Mouse (Mus musculus) lung, postnatal 36 days (tissue): ENCODE data around the gene Dynlt1a.
"Not testable (repeated sequence)": the region's sequence is repeated elsewhere in the genome, so short reads cannot be mapped to it uniquely, and the experiment has no call there.

Source experiments
- DNase-seq: peaks from one replicate; pipeline ENCODE4 v3.0.0; 2022; ENCODE audit warnings: mixed read lengths

The Dynlt1a gene

DNA sequence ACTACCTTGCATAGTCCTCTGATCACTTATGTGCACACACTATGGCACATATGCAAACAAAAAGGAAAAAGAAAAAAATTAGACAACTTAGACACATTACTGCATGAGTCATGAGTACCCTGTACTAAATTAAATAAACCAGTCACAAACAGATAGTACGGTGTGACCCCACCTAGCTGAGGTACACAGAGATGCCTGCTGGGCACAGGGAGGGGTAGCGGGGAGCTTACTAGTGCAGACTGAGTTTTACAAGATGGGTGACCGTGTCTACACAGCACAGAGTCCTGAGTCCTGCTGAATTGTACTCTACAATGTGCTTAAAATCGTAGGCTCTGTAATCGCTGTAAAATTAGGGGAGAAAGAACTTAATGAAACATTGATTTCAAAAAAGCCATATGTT lies 31.1 kb downstream of the Dynlt1a start:
- DNase-seq: not testable (repeated sequence)

DNA sequence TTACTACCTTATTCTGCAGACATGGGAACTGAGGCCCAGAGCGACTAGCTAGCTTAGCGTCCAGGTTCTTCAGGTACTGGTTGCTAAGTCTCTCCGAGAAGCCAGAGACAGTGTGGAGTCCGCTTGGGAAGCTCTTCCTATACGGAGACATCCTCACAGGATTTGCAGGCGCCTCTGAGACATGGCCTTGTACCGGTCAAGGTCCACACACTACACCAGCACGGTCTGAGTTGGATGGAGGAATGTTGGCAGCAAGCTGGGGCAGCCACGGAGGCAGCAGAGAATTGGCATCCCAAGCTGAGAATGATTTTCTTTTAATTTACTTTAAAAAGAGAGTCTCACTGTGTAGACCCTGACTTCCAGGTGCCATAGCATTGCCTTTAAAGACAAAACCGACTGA lies 34.2 kb downstream of the Dynlt1a start:
- not testable (repeated sequence) for DNase-seq

DNA sequence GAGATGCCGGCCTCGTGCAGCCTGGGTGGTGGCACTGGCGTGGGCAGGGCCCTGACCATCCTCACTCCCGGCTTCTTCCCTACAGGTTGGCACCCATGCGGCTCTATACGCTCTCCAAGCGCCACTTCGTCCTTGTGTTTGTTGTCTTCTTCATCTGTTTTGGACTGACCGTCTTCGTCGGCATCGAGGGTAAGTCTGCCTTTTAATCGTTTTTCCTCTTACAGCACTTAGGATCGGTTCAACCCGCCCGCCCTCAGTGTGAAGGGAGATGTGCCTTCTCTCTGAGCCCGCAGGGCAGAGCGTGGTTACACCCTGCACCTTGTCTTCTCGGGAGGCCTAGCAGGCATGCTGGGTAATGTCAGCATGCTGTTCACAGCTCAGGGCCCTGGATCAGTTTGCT lies 36.8 kb downstream of the Dynlt1a start:
- DNase-seq: not testable (repeated sequence)

DNA sequence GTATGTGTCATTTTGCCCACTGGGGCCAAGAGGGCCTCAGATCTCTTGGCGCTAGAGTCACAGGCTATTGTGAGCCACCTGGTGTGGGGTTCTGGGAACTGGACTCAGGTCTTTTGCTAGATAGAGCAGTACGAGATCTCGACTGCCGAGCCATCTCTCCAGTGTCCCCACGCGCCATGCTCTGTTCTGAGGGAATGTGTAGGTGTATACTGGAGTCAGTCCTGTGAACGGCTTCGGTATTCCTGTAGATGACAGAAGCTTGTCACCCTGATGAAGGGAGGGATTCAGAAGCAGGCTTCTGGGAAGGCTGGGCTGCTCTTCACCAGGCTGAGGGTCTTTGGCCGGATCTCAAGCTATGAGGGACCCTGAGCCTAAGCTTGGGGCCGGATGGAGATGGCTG lies 37.5 kb downstream of the Dynlt1a start:
- not testable (repeated sequence) for DNase-seq

DNA sequence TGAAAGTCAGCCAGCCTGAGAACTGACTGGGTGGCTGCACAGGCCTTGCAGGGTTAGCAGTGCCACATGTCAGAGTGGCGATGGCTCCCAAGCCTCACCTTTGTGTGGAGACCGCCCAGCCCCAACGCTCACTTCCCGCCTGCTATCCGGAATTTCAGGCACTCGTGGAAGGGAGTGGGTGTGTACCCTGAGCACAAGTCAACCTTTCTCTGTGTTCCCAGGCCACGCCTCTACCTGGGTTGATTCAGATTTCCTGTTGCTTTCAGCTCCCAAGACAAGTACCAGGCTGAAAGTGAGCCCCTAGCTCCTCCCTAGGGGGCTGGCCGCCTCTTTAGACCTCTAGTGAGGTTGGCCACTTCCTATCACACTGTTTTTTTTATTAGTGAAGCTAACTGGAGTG lies 38.1 kb downstream of the Dynlt1a start:
- DNase-seq: peak; percentile 63

DNA sequence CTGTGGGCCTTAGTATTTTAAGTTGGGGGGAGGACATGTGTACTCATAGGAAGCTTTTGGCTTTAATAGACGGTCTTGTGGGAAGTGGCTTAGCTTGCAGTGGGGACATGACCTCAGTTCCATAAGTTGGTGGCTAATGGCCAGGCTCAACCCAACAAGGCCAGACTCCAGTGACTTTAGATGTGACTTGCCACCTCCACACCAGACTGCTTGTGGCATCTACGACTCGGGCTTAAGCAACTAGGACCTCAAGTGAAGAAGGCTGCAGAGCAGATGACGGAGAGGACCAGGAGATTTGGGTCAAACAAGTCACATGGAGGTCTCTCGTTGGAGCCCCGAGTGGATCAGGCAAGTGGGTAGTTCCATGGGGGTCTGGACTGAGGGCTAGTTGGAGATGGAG lies 42.6 kb downstream of the Dynlt1a start:
- not testable (repeated sequence) for DNase-seq

DNA sequence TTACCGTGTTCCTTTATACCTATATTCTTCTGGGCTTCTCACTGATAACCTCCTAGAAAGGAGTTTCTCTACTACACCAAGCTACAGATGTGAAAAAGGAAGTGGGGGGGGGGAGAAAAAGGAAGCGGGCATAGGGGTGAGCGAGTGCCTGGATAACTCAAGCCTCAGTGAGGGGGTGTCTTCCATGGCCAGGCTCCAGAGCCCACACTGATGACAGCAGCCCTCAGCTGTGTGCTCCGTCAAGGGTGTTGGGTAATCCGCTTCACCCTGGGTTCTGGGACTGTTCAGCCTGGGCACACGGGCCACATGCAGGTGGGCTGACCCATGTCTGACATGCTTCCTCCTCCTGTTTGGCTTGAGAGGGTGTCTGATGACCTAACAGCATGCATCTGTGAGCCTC lies 45.3 kb downstream of the Dynlt1a start:
- DNase-seq: peak; percentile 21

DNA sequence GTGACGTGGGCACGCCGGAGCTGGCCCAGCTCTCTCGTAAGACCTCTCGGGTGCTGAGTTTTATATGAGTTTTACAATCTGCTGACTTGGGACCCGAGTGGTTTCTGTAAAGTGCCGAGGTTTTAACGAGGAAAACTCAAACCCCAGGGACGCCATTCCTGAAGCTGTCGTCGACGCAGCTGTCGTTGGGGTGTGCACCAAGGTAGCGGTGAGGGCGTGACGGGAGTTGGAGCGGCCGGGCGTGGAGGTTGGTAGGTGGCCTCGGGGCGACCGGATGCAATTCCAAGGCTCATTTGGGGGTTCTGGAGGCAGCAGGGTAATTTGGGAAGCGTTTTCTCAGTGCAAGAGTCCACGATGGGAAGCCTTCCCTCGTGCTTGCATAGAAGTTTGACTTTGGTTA lies 46.5 kb downstream of the Dynlt1a start:
- DNase-seq: not testable (repeated sequence)

DNA sequence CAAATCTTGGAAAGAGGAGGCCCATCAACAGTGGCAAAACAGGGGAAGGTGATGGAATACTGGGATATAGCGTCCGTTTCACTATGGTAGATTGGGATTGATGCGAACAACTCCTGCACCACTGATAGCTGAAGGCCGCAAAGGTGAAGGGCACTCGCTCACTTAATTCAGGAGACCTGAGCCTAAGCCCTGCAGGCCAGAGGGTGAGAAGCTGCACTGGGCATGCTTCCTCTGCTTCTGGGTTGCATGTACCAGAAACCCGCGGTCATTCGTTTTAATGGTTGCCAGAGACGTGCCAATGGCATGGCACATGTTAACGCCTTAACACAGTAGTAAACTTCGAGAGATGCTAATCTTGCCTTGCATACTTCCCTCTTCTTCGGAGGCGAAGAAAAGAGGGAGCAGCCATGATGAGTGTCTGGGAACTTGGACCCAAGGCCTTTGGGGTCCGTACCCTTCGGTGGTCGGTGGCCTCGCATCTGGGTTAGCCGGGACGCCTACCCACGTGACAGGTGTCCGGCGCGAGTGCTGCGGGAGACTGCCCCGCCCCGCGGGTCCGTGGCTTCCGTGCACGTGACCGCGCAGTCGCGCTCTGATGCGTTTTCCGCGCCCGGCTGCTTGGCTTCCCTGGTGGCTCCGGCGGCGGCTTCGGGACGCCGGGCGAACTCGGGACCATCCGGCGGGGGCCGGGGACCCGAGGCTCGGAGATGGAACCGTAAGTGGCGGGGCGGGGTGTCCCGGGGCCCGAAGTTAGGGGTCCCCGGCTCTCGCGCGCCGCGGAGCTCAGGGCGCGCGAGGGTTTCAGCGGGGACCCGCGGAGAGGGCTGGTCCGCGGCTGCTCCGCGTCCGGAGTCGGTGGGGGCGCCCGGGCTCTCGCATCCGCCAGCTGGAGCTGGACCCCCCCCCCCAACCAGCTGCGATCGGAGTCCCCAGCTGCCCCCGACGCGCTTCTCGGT lies 47.1 kb downstream of the Dynlt1a start:
- DNase-seq: peak; percentile 16

DNA sequence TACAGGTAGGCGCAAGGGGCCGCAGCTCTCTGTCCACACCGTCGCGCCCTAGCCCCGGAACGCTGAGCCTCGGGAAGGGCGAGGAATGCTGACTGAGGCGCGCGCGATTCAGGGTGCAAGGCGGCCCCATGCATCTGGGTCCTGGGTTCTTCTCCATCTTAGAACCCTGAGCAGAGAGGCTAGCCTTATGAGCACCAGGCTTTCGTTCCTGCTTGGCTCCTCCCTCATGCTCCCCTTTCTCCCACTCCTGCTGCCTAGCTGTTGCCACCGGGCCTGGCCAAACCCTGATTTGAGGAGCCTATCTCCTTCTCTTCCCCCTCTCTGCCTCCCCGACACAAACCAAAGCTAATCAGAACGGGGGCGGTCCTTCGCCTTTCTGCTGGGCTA lies 60.2 kb downstream of the Dynlt1a start:
- not testable (repeated sequence) for DNase-seq

DNA sequence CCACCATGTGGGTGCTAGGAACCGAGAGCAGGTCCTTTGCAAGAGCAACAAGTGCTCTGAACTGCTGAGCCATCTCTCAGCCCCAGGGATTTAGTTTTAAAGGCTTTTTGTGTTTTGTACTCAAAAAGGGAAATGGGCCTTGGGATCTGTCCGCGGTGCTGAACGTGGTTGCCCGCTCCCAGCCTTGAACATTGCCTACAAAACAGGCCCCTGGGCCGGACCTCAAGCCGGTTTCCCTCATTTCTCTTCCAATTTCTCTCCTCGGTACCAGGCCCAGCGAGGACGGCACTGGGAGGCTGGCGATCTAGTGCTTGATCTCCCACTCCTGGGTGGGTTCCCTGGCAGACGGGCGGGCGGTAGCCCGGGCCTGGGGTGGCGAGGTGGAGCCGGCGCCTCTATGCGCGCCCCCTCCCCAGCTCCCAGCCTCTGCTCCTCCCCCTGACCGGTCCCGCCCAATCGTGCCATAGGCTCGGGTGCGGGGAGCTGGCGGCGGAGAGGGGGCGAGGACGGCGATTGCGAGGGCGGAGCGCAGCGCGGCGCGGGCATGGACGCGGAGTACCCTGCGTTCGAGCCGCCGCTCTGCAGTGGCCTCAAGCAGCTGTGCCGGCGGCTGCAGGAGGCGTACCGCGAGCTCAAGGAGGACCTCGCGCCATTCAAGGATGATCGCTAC lies 60.8 kb downstream of the Dynlt1a start, which contains the start of gene Tmem181a:
Gene Tmem181a, plus strand, starts transcription at position 461 of the 670 bp plus-strand sequence.
- not testable (repeated sequence) for DNase-seq
